Mouse (Mus musculus) intestine, embryonic 14.5 days (tissue): ENCODE measurements at regions not wholly inside any gene's neighbourhood (a gene's known extent, or its start where the extent isn't known, plus 50 kb on each side); places are given as distances from the start of the nearest gene placed in this dataset.

ENCODE experiments used
- ATAC-seq: fragments of 200-750 bp; cut with Nextera tagmentation; replicated peaks from 2 replicates; pipeline ENCODE4 v1.8.0; 2017; ENCODE audit warnings: low read depth, moderate number of reproducible peaks, moderate TSS enrichment, moderate library complexity; ENCODE audit not compliant: low FRiP score, low TSS enrichment
- DNase-seq: peaks from one replicate; pipeline ENCODE4 v3.0.0-alpha.2; 2018; ENCODE audit warnings: low spot score
- H3K27ac ChIP-seq: fragments of 300-500 bp; sonication (generic); 2 replicates; pipeline ENCODE4 v1.5.1; 2014; ENCODE audit warnings: low read depth, mild to moderate bottlenecking, control low read depth
- H3K27me3 ChIP-seq: fragments of 300-500 bp; sonication (generic); replicated peaks from 2 replicates; pipeline ENCODE4 v1.6.1; 2014; ENCODE audit warnings: low read length, control low read depth; ENCODE audit not compliant: control insufficient read depth, insufficient read depth
- H3K36me3 ChIP-seq: fragments of 300-500 bp; sonication (generic); 2 replicates; pipeline ENCODE4 v1.6.1; 2014; ENCODE audit warnings: low read length, control low read depth; ENCODE audit not compliant: control insufficient read depth, insufficient read depth
- H3K4me1 ChIP-seq: fragments of 300-500 bp; sonication (generic); replicated peaks from 2 replicates; pipeline ENCODE4 v1.6.1; 2014; ENCODE audit warnings: low read length, control low read depth, mixed read lengths; ENCODE audit not compliant: control insufficient read depth, insufficient read depth
- H3K4me2 ChIP-seq: fragments of 300-500 bp; sonication (generic); 2 replicates; pipeline ENCODE4 v1.6.1; 2014; ENCODE audit warnings: low read length
- H3K4me3 ChIP-seq: fragments of 300-500 bp; sonication (generic); 2 replicates; pipeline ENCODE4 v1.5.1; 2014; ENCODE audit warnings: low read depth, low read length, control low read depth, mixed read lengths
- H3K9ac ChIP-seq: fragments of 300-500 bp; sonication (generic); 2 replicates; pipeline ENCODE4 v1.6.1; 2014; ENCODE audit warnings: mild to moderate bottlenecking, low read length
- H3K9me3 ChIP-seq: fragments of 300-500 bp; sonication (generic); 2 replicates; pipeline ENCODE4 v1.6.1; 2016; ENCODE audit warnings: low read length, control low read depth; ENCODE audit not compliant: control insufficient read depth
- WGBS: fragments of 180-500 bp; shearing (Covaris S2); extraction: QIAGEN DNeasy Blood & Tissue Kit; methylation state at CpG from one replicate; pipeline ENCODE4 v1.1.7; 2014; 5-methylcytosine and 5-hydroxymethylcytosine counted together

- Histone ChIP-seq H3K4me3 (no peak overlapping the region), H3K36me3 (no peaks in the 10 kb centered on the region), H3K27ac (no peak overlapping the region), H3K9me3 (no peaks in the 10 kb centered on the region), H3K4me2 (no peak overlapping the region), H3K9ac (no peak overlapping the region), H3K4me1 (no peaks in the 10 kb centered on the region), H3K27me3 (no peaks in the 10 kb centered on the region)
- DNase-seq (no peak), ATAC-seq (no peak)
These were observed 790.6 kb downstream of the Defb40 start for GRCm38 (mm10) chr8:18187486-18187885.

GRCm38 (mm10) chr8:18175544-18176092, 802.4 kb downstream of the Defb40 start:
- Histone ChIP-seq H3K4me3 (no peak overlapping the region), H3K27me3 (no peaks in the 10 kb centered on the region), H3K36me3 (no peaks in the 10 kb centered on the region), H3K4me1 (no peaks in the 10 kb centered on the region), H3K27ac (no peak overlapping the region), H3K4me2 (no peak overlapping the region), H3K9ac (no peak overlapping the region), H3K9me3 (no peaks in the 10 kb centered on the region)
- no peak for ATAC-seq
- WGBS: 83% methylated on average over 7 of the region's 7 CpGs
- DNase-seq: no peak

DNA sequence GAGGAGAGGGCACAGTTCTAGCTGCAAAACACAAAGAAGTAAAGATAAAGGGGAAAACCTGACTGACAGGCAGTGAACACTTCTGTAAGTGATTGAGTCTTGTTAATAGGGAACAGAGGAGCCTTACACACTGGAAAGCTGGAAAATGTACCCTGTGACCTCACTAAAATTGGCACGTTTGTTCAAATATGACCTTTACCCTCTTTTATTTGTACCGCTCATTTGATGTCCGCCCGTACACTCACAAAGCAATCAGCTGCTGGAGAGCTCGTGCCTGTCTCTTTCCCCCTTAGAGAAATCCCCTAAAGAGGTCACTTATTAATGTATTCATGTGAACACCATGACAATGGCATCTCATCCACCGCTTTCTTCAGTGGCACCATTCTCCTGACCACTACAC, 819.4 kb downstream of the Defb40 start:
- DNase-seq (no peak), ATAC-seq (0 out of 2 replicates have a peak, but pooled peaks have one; percentile 47)
- no peaks in the 10 kb centered on the region for H3K36me3 ChIP-seq
- H3K4me2 ChIP-seq: no peak overlapping the region
- H3K9me3 ChIP-seq: no peaks in the 10 kb centered on the region
- 43% methylated on average over 6 of the region's 6 CpGs for WGBS
- no peak overlapping the region for H3K27ac ChIP-seq
- H3K9ac ChIP-seq: no peak overlapping the region
- no peaks in the 10 kb centered on the region for H3K4me1 ChIP-seq
- H3K4me3 ChIP-seq: no peak overlapping the region
- no peaks in the 10 kb centered on the region for H3K27me3 ChIP-seq

GRCm38 (mm10) chr8:18115333-18116044, 862.6 kb downstream of the Defb40 start:
- 64% methylated on average over 5 of the region's 5 CpGs for WGBS
- no peaks in the 10 kb centered on the region for H3K36me3 ChIP-seq
- H3K9ac ChIP-seq: no peak overlapping the region
- H3K27ac ChIP-seq: no peak overlapping the region
- no peak for ATAC-seq
- H3K4me2 ChIP-seq: no peak overlapping the region
- no peaks in the 10 kb centered on the region for H3K4me1 ChIP-seq
- no peaks in the 10 kb centered on the region for H3K9me3 ChIP-seq
- H3K4me3 ChIP-seq: no peak overlapping the region
- no peak for DNase-seq
- no peaks in the 10 kb centered on the region for H3K27me3 ChIP-seq

DNA sequence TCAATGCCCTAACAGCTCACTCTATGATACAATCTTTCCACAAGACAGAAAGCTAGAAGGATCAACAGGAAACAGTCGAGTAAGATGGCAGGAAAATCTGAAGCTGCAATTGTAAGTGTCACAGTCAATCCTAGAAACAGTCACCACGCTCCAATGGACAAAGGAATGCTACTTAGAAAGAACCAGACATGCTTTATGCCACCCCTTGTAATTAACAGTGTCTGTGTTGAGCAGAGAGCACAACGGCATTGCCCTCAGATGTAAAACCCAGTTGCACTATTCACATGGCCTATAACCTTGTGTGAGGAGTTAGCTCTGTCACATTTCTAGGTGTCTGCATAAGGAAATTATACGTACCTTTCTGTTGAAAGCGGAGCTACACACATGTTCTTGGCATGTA, 864.8 kb downstream of the Defb40 start:
- no peaks in the 10 kb centered on the region for H3K36me3 ChIP-seq
- no peak overlapping the region for H3K27ac ChIP-seq
- no peaks in the 10 kb centered on the region for H3K4me1 ChIP-seq
- no peak for DNase-seq
- H3K9me3 ChIP-seq: no peaks in the 10 kb centered on the region
- no peak overlapping the region for H3K9ac ChIP-seq
- no peak overlapping the region for H3K4me2 ChIP-seq
- WGBS: 73% methylated on average over 5 of the region's 5 CpGs
- no peaks in the 10 kb centered on the region for H3K27me3 ChIP-seq
- no peak overlapping the region for H3K4me3 ChIP-seq
- ATAC-seq: no peak

DNA sequence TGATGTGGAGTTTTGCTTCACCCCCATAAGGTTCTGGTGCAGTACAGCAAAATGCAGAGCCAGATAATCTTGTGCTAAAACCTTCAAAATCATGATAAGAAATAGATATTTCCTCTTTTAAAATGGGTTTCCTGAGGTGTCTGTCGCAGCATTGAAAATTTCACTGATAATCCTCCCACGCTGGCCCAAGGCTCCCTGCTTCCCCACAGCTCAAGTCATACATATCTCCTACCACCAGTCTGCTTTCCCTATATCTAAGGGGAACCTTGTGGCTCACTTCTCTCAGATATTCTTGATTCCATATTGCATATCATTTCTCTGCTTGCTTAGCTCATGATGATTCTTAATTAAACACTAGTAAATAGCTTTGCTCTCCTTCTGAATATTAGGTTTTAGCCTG, 868.6 kb downstream of the Defb40 start:
- Histone ChIP-seq H3K36me3 (no peaks in the 10 kb centered on the region), H3K4me2 (no peak overlapping the region), H3K9me3 (no peaks in the 10 kb centered on the region), H3K9ac (no peak overlapping the region), H3K27me3 (no peaks in the 10 kb centered on the region), H3K4me3 (no peak overlapping the region), H3K27ac (no peak overlapping the region), H3K4me1 (no peaks in the 10 kb centered on the region)
- WGBS: 82% methylated on average over 2 of the region's 2 CpGs
- no peak for DNase-seq
- no peak for ATAC-seq

- DNase-seq (no peak), ATAC-seq (no peak)
- Histone ChIP-seq H3K9me3 (no peaks in the 10 kb centered on the region), H3K4me3 (no peak overlapping the region), H3K4me2 (no peak overlapping the region), H3K27ac (no peak overlapping the region), H3K9ac (no peak overlapping the region), H3K27me3 (no peaks in the 10 kb centered on the region), H3K36me3 (no peaks in the 10 kb centered on the region), H3K4me1 (no peaks in the 10 kb centered on the region)
- 46% methylated on average over 2 of the region's 2 CpGs for WGBS
These were observed 871.2 kb downstream of the Defb40 start for GRCm38 (mm10) chr8:18106827-18107226.

- WGBS: 72% methylated on average over 3 of the region's 3 CpGs
- Histone ChIP-seq H3K4me2 (no peak overlapping the region), H3K4me3 (no peak overlapping the region), H3K9ac (no peak overlapping the region), H3K27ac (no peak overlapping the region), H3K9me3 (no peaks in the 10 kb centered on the region), H3K36me3 (no peaks in the 10 kb centered on the region), H3K4me1 (no peaks in the 10 kb centered on the region), H3K27me3 (no peaks in the 10 kb centered on the region)
- ATAC-seq (no peak), DNase-seq (no peak)
These were observed 912.6 kb downstream of the Defb40 start for GRCm38 (mm10) chr8:18065456-18065855.

GRCm38 (mm10) chr8:18059526-18059925, 918.5 kb downstream of the Defb40 start:
- Histone ChIP-seq H3K9me3 (no peaks in the 10 kb centered on the region), H3K27me3 (no peaks in the 10 kb centered on the region), H3K9ac (no peak overlapping the region), H3K4me1 (no peaks in the 10 kb centered on the region), H3K4me3 (no peak overlapping the region), H3K4me2 (no peak overlapping the region), H3K36me3 (no peaks in the 10 kb centered on the region), H3K27ac (no peak overlapping the region)
- ATAC-seq: no peak
- WGBS: 70% methylated on average over 2 of the region's 2 CpGs
- DNase-seq: no peak
